Mouse (Mus musculus): ENCODE measurements around the gene Cdkn1a.

GRCm38 (mm10) chr17:29063988-29064285 is 26.8 kb upstream of the Cdkn1a start:
- no peak for TF ChIP-seq CTCF (IDR thresholded peaks at IDR 0.05; ENCODE audit: extremely low read depth, insufficient read length, insufficient replicate concordance, low read depth, low read length)
- TF ChIP-seq POLR2A (IDR thresholded peaks at IDR 0.05; ENCODE audit: low read depth, low read length): no peak

Measured in small intestine, adult 2 months (tissue).